Mouse (Mus musculus) neural tube, embryonic 11.5 days (tissue): Measurements from ENCODE around the gene Map4k3. TPM values are rescaled to one million over a fixed set of nuclear protein-coding genes. Genes with fewer than 3 reads are reported as not detected.

Experiments used
- ATAC-seq: fragments of 200-750 bp; cut with Nextera tagmentation; 2 replicates; pipeline ENCODE4 v1.8.0; 2017; ENCODE audit warnings: moderate number of reproducible peaks, mild to moderate bottlenecking, moderate TSS enrichment, moderate library complexity; ENCODE audit not compliant: insufficient read depth, low FRiP score, low TSS enrichment
- DNase-seq: peaks from one replicate; pipeline ENCODE4 v3.0.0-alpha.2; 2015; ENCODE audit warnings: low spot score
- H3K27ac ChIP-seq: fragments of 300-500 bp; sonication (generic); 2 replicates; pipeline ENCODE4 v1.5.1; 2014; ENCODE audit warnings: low read depth, mild to moderate bottlenecking, low read length
- H3K27me3 ChIP-seq: fragments of 300-500 bp; sonication (generic); 2 replicates; pipeline ENCODE4 v1.6.1; 2014; ENCODE audit warnings: mild to moderate bottlenecking, low read length, mixed read lengths; ENCODE audit not compliant: control insufficient read depth, insufficient read depth
- H3K36me3 ChIP-seq: fragments of 300-500 bp; sonication (generic); 2 replicates; pipeline ENCODE4 v1.6.1; 2014; ENCODE audit warnings: mild to moderate bottlenecking, low read length, moderate library complexity, mixed read lengths; ENCODE audit not compliant: control insufficient read depth, insufficient read depth
- H3K4me1 ChIP-seq: fragments of 300-500 bp; sonication (generic); 2 replicates; pipeline ENCODE4 v1.6.1; 2014; ENCODE audit warnings: low read length, mixed read lengths; ENCODE audit not compliant: control insufficient read depth, insufficient read depth
- H3K4me2 ChIP-seq: fragments of 300-500 bp; sonication (generic); 2 replicates; pipeline ENCODE4 v1.6.1; 2014; ENCODE audit warnings: low read depth, mild to moderate bottlenecking, moderate library complexity
- H3K4me3 ChIP-seq: fragments of 300-500 bp; sonication (generic); 2 replicates; pipeline ENCODE4 v1.5.1; 2014; ENCODE audit warnings: low read depth, low read length
- H3K9ac ChIP-seq: fragments of 300-500 bp; sonication (generic); 2 replicates; pipeline ENCODE4 v1.6.1; 2014; ENCODE audit warnings: mild to moderate bottlenecking, low read length
- H3K9me3 ChIP-seq: fragments of 300-500 bp; sonication (generic); 2 replicates; pipeline ENCODE4 v1.6.1; 2016; ENCODE audit warnings: low read length; ENCODE audit not compliant: control insufficient read depth
- WGBS: fragments of 180-500 bp; shearing (Covaris S2); extraction: QIAGEN DNeasy Blood & Tissue Kit; methylation state at CpG from one replicate; pipeline ENCODE4 v1.1.7; 2014; 5-methylcytosine and 5-hydroxymethylcytosine counted together
- polyA plus RNA-seq: library from polyadenylated mRNA; unstranded; fragments of >200 nt; fragmentation: Nextera tagmentation; extraction: Ambion mirVana; gene quantifications from 2 replicates; pipeline ENCODE4 v1.2.1, GENCODE M21; 2014

Gene Map4k3
- polyA plus RNA-seq, 1 experiment from 2014 or later: 31.8 TPM

DNA sequence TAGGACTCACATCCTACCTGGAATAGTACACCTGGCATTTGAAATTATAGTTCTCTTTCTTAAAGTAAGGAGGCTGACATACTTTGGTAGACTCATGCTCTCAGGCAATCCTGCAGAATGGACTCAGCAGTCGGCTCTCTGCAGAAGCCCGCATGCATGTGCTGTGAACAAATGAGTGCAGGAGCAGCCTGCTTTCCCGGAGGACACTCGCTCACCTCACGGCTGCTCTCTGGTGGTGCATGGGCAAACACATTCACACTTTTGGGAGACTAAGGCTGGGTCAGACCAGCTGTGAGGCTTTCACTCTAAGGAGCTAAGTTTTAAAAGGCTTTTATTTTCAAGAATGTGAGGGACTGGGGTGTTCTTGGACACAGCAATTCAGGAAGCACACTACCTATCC is 109.4 kb downstream of the Map4k3 start:
- H3K4me2 ChIP-seq: no peak overlapping the region
- no peaks in the 10 kb centered on the region for H3K4me1 ChIP-seq
- H3K4me3 ChIP-seq: no peak overlapping the region
- WGBS: 83% methylated on average over 5 of the region's 5 CpGs
- DNase-seq: no peak
- no peak for ATAC-seq
- no peaks in the 10 kb centered on the region for H3K9me3 ChIP-seq
- H3K27ac ChIP-seq: no peak overlapping the region
- no peak overlapping the region for H3K9ac ChIP-seq
- no peaks in the 10 kb centered on the region for H3K27me3 ChIP-seq
- peaks cover 5% of the 10 kb centered on the region for H3K36me3 ChIP-seq

DNA sequence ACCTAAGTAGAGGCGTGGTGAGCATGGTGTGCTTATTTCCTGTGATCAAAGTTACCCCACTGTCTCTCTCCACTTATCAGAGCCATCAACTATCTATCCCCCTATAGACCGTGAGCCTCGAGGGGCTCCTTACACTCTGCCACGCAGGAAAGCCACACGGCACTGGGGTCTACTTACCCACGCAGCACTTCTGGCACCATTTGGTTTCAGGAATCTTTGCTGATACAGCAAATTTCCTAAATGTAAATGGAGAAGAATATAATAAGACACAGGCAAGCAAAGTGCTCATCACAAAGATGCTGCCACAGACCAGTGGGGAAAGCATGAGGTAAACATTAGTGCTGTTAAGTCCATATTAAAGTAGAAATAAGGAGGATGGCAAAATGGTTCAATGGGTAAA is 124.5 kb downstream of the Map4k3 start:
- Histone ChIP-seq H3K27ac (no peak overlapping the region), H3K36me3 (peaks cover 25% of the 10 kb centered on the region), H3K9ac (no peak overlapping the region), H3K27me3 (no peaks in the 10 kb centered on the region), H3K9me3 (no peaks in the 10 kb centered on the region), H3K4me3 (no peak overlapping the region), H3K4me2 (no peak overlapping the region), H3K4me1 (no peaks in the 10 kb centered on the region)
- WGBS: 90% methylated on average over 6 of the region's 6 CpGs
- DNase-seq (no peak), ATAC-seq (no peak)

DNA sequence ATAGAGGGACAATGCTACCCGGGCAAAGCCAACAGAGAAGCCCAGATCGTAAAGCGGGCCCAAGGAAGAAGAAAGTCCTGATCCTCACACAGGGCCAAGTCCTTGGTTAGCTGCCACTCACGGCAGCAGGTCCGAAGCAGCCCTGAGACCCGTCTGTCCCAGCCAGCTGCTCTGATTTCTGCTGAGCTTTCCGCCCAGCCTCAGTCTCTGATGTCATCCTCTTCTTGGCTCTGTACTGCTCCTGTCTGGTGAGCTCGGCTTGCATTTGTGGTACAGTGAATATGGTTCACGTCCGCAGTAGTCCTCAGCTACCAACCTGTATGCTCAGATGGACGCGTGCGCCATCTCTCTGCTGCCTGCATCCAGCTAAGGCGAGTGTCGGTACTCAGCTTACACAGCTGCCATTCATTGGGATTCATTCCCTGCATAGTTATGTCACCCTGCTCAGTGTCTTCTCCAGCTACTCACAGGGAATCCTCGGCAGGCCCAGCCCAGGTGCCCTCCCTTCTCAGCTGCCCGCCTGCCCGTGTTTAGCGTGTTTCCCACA is 125.1 kb downstream of the Map4k3 start:
- Histone ChIP-seq H3K4me2 (no peak overlapping the region), H3K27ac (no peak overlapping the region), H3K36me3 (peaks cover 19% of the 10 kb centered on the region), H3K9me3 (no peaks in the 10 kb centered on the region), H3K9ac (no peak overlapping the region), H3K4me3 (no peak overlapping the region), H3K4me1 (no peaks in the 10 kb centered on the region), H3K27me3 (no peaks in the 10 kb centered on the region)
- DNase-seq (no peak), ATAC-seq (no peak)
- 90% methylated on average over 19 of the region's 19 CpGs for WGBS

DNA sequence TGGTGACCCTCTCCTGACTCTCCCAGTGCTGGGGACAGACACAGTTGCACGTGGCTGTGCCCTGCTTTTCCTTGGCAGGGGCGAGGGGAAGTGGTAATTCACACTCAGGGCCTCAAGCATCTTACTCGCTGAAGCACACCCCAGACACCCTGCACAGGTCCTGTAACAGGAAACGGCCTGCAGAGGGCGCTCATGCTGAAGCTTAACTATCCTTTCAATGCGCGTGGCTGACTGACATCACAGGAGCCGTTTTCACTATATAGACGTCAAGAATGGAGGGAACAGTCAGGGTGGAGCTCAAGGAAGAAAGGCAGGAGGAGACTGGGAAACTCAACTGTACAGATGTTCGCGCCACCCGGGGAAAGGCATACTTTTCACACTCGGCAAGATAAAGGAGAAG is 126.9 kb downstream of the Map4k3 start:
- no peak overlapping the region for H3K4me2 ChIP-seq
- no peak overlapping the region for H3K27ac ChIP-seq
- peak; percentile 55 for DNase-seq
- no peak overlapping the region for H3K9ac ChIP-seq
- no peak overlapping the region for H3K4me3 ChIP-seq
- ATAC-seq: no peak
- H3K4me1 ChIP-seq: no peaks in the 10 kb centered on the region
- H3K9me3 ChIP-seq: no peaks in the 10 kb centered on the region
- 64% methylated on average over 13 of the region's 13 CpGs for WGBS
- H3K36me3 ChIP-seq: peaks cover 23% of the 10 kb centered on the region
- no peaks in the 10 kb centered on the region for H3K27me3 ChIP-seq

DNA sequence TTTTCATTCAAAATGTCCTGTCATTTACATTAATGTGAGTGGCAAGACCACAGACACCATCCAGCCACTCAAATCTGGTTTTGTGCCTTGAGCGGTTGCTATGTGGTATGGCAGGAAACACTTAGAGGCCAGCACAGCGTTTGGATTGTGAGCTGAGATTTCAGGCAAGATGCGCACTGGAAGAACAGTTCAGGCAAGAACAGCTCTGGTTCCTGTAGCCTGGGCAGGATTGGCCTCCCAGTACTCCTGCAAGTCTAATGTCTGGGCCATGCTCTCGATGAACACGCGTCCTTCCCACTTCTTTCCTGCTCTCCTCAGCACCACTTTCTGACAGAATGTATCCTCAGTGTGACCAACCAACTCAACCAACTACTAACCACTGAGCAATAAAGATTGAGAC is 145.2 kb downstream of the Map4k3 start:
- Histone ChIP-seq H3K9me3 (no peaks in the 10 kb centered on the region), H3K27me3 (no peaks in the 10 kb centered on the region), H3K9ac (no peak overlapping the region), H3K4me3 (no peak overlapping the region), H3K4me2 (no peak overlapping the region), H3K36me3 (no peaks in the 10 kb centered on the region), H3K4me1 (no peaks in the 10 kb centered on the region), H3K27ac (no peak overlapping the region)
- DNase-seq (no peak), ATAC-seq (no peak)
- WGBS: 97% methylated on average over 6 of the region's 6 CpGs

DNA sequence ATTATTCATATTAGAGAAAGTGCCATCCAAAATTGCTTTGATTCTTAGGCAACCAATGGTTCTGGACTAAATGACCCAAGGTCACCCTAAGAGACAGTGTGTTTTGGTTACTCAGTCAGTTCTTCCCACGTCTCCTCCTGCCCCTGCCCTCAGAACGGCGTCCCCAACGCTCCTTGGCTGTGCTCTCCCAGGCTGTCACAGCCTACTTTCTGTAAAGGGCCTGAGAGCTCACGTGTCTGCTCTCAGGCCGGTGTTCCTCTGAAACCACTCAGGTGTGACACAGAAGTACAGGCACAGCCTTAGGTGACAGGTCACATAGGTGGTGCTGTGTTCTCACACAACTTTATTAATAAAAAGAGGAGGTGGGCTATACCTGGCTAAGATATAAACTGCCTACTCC is 148.4 kb downstream of the Map4k3 start:
- no peak overlapping the region for H3K4me3 ChIP-seq
- ATAC-seq (no peak), DNase-seq (no peak)
- H3K4me1 ChIP-seq: no peaks in the 10 kb centered on the region; the same call in 1 of the 2 replicates
- H3K27ac ChIP-seq: no peak overlapping the region
- no peak overlapping the region for H3K9ac ChIP-seq
- H3K9me3 ChIP-seq: no peaks in the 10 kb centered on the region
- H3K4me2 ChIP-seq: no peak overlapping the region
- H3K27me3 ChIP-seq: no peaks in the 10 kb centered on the region
- no peaks in the 10 kb centered on the region for H3K36me3 ChIP-seq
- 85% methylated on average over 6 of the region's 6 CpGs for WGBS

DNA sequence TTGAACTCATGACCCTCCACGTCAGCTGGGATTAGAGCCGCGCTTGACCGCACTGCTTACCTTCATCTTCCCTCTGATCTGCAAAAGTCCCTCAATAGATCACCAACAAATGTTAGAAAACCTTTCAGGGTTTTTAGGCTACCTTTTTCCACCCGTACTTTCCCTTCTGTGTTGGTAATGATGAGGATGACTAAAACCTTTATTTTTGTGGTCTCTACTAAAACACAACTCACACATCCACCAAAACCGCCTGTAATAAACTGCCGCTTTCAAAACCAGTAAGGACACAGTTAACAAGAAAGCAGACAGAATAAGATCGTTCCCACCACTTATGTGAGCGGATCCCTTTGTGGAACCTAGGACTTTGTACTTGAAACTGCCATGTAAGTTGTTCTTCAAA is 149.2 kb downstream of the Map4k3 start:
- no peaks in the 10 kb centered on the region for H3K9me3 ChIP-seq
- H3K9ac ChIP-seq: no peak overlapping the region
- H3K36me3 ChIP-seq: no peaks in the 10 kb centered on the region
- no peak for ATAC-seq
- H3K4me1 ChIP-seq: no peaks in the 10 kb centered on the region; the same call in 1 of the 2 replicates
- no peak overlapping the region for H3K27ac ChIP-seq
- no peak overlapping the region for H3K4me3 ChIP-seq
- H3K27me3 ChIP-seq: no peaks in the 10 kb centered on the region
- WGBS: 90% methylated on average over 9 of the region's 9 CpGs
- H3K4me2 ChIP-seq: no peak overlapping the region
- DNase-seq: no peak

DNA sequence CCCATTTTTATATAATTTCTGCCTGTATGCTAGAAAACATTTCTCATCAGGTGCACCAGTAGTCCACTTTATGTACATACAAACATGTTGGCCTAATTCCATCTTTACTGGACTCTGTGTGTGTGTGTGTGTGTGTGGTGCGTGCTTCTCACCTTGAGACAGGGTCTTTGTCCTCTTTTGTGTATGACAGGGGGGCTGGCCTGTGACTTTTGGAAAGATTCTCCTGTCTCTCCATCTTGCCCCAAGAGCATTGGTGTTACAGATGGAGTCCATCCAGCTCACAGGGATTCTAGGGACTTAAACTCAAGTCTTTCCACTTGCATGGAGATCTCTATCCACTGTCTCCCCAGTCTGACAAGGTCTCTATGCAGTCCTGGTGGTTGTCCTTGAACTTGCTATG is 150.2 kb downstream of the Map4k3 start:
- H3K4me3 ChIP-seq: no peak overlapping the region
- no peak overlapping the region for H3K9ac ChIP-seq
- H3K36me3 ChIP-seq: no peaks in the 10 kb centered on the region
- ATAC-seq: no peak
- no peak overlapping the region for H3K27ac ChIP-seq
- H3K27me3 ChIP-seq: no peaks in the 10 kb centered on the region
- no peaks in the 10 kb centered on the region for H3K9me3 ChIP-seq
- WGBS: 93% methylated on average over 1 of the region's 1 CpGs
- H3K4me2 ChIP-seq: no peak overlapping the region
- no peaks in the 10 kb centered on the region; the same call in 1 of the 2 replicates for H3K4me1 ChIP-seq
- DNase-seq: no peak

DNA sequence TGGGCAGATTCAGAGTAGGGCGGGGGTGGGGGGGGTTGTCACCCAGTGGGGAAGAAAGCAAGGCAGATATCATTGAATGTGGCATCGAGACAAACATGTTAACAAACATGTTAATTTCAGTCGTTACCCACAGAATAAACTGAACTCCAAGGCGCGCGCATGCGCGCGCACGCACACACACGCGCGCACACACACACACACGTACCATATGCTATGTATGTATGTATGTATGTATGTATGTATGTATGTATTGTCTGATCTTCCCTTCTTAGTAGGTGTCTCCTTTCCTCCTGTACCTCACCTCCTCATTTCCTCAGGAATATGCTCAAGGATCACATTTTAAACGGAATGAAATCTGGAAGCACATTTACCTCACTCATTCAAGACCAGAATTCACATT is 150.6 kb downstream of the Map4k3 start, which contains the start of gene Cdkl4:
Cdkl4 (minus strand) TSS at position 175 of the 400 bp plus-strand sequence.
- 70% methylated on average over 15 of the region's 15 CpGs for WGBS
- H3K9me3 ChIP-seq: no peaks in the 10 kb centered on the region
- peak within 1 kb of the TSS; percentile 90 for H3K4me2 ChIP-seq
- no peak within 1 kb of the TSS for H3K27ac ChIP-seq
- H3K27me3 ChIP-seq: no peaks in the 10 kb centered on the region
- no peaks in the 10 kb centered on the region for H3K36me3 ChIP-seq
- DNase-seq: no peak
- H3K4me3 ChIP-seq: peak within 1 kb of the TSS; percentile 45
- ATAC-seq: peak; percentile 21; the same call in 1 of the 2 replicates
- H3K9ac ChIP-seq: peak within 1 kb of the TSS; percentile 48
- no peaks in the 10 kb centered on the region; the same call in 1 of the 2 replicates for H3K4me1 ChIP-seq
